Mouse (Mus musculus) CH12.LX (cell line): Measurements from ENCODE around the gene Cfap61. TPM values are rescaled to one million over a fixed set of nuclear protein-coding genes. Genes with fewer than 3 reads are reported as not detected.

Source experiments
- DNase-seq: peaks from one replicate; pipeline ENCODE4 v3.0.0-alpha.2; 2013; ENCODE audit errors: extremely low read depth
- H3K27ac ChIP-seq: 2 replicates; pipeline ENCODE4 v1.5.1; 2012; ENCODE audit warnings: low read depth, mild to moderate bottlenecking, control low read depth, moderate library complexity; ENCODE audit not compliant: insufficient read depth
- H3K27me3 ChIP-seq: replicated peaks from 2 replicates; pipeline ENCODE3; 2012; ENCODE audit warnings: inconsistent platforms
- H3K36me3 ChIP-seq, 2 experiments: replicated peaks in 1 of 2; 2 replicates each; pipeline versions ENCODE3 to v1.6.1; 2012; ENCODE audit warnings: inconsistent platforms in 1 of 2, low read length in 1 of 2, mild to moderate bottlenecking in 1 of 2, mixed read lengths in 1 of 2, moderate library complexity in 1 of 2; ENCODE audit not compliant: control insufficient read depth in 1 of 2, insufficient read depth in 1 of 2
- H3K4me1 ChIP-seq, 2 experiments: 2 replicates each; pipeline ENCODE4 v1.6.1; 2012; ENCODE audit warnings: inconsistent platforms in 1 of 2, moderate library complexity in 1 of 2; ENCODE audit not compliant: insufficient read depth in 2 of 2, control insufficient read depth in 1 of 2
- H3K4me2 ChIP-seq: 2 replicates; pipeline ENCODE4 v1.6.1; 2012; ENCODE audit warnings: low read depth, mild to moderate bottlenecking, control low read depth; ENCODE audit not compliant: poor library complexity, insufficient read depth, severe bottlenecking
- H3K4me3 ChIP-seq, 3 experiments: fragments of 150-350 bp in 1 of 3; sonication (generic) in 1 of 3; replicated peaks in 1 of 3; 2 replicates each; pipeline versions ENCODE3 to v1.5.1; 2011 to 2012; ENCODE audit warnings: low read depth in 2 of 3, low read length in 2 of 3, mild to moderate bottlenecking in 2 of 3, moderate library complexity in 2 of 3, control low read depth in 1 of 3, improper control_type of control experiment in 1 of 3, inconsistent platforms in 1 of 3, mixed read lengths in 1 of 3; ENCODE audit not compliant: poor library complexity in 1 of 3
- H3K79me2 ChIP-seq: replicated peaks from 2 replicates; pipeline ENCODE4 v1.6.1; 2012; ENCODE audit warnings: mild to moderate bottlenecking, moderate library complexity; ENCODE audit not compliant: control insufficient read depth, poor library complexity, insufficient read depth, severe bottlenecking; ENCODE audit errors: extremely low read depth
- H3K9ac ChIP-seq: 2 replicates; pipeline ENCODE4 v1.6.1; 2012; ENCODE audit warnings: low read depth, mild to moderate bottlenecking, control low read depth, moderate library complexity; ENCODE audit not compliant: insufficient read depth
- H3K9me3 ChIP-seq: replicated peaks from 2 replicates; pipeline ENCODE3; 2012; ENCODE audit warnings: low read length, inconsistent platforms, mixed read lengths
- BHLHE40 ChIP-seq: IDR thresholded peaks from 2 replicates; pipeline ENCODE4 v1.6.1; 2011; ENCODE audit warnings: mild to moderate bottlenecking, low read depth, low read length, improper control_type of control experiment
- CHD2 ChIP-seq: IDR thresholded peaks from 2 replicates; pipeline ENCODE4 v1.6.1; 2011; ENCODE audit warnings: low read length, improper control_type of control experiment
- CTCF ChIP-seq, 2 experiments: IDR thresholded peaks in 1 of 2; conservative IDR thresholded peaks in 1 of 2; 2 replicates each; pipeline ENCODE4 v1.5.1; 2011 to 2012; ENCODE audit warnings: low read depth in 2 of 2, low read length in 2 of 2, improper control_type of control experiment in 1 of 2, inconsistent platforms in 1 of 2, mild to moderate bottlenecking in 1 of 2, moderate library complexity in 1 of 2
- E2F4 ChIP-seq: IDR thresholded peaks from 2 replicates; pipeline ENCODE4 v1.6.1; 2011; ENCODE audit warnings: low read depth, low read length, improper control_type of control experiment; ENCODE audit not compliant: insufficient replicate concordance
- ELF1 ChIP-seq: IDR thresholded peaks from 2 replicates; pipeline ENCODE4 v1.6.1; 2014; ENCODE audit warnings: low read depth, mild to moderate bottlenecking, inconsistent platforms, low read length, improper control_type of control experiment
- EP300 ChIP-seq: IDR thresholded peaks from 2 replicates; pipeline ENCODE4 v1.6.1; 2011; ENCODE audit warnings: low read length, improper control_type of control experiment
- IRF4 ChIP-seq: IDR thresholded peaks from 2 replicates; pipeline ENCODE4 v1.6.1; 2014; ENCODE audit warnings: low read depth, mild to moderate bottlenecking, inconsistent platforms, low read length, improper control_type of control experiment
- JUND ChIP-seq: conservative IDR thresholded peaks from 2 replicates; pipeline ENCODE4 v1.6.1; 2011; ENCODE audit warnings: low read depth, low read length, improper control_type of control experiment
- KAT2A ChIP-seq: IDR thresholded peaks from 2 replicates; pipeline ENCODE4 v1.6.1; 2012; ENCODE audit warnings: low read length, improper control_type of control experiment, inconsistent platforms; ENCODE audit not compliant: insufficient replicate concordance
- MAX ChIP-seq: IDR thresholded peaks from 2 replicates; pipeline ENCODE4 v1.6.1; 2011; ENCODE audit warnings: low read length, improper control_type of control experiment
- MAZ ChIP-seq: IDR thresholded peaks from 2 replicates; pipeline ENCODE4 v1.6.1; 2012; ENCODE audit warnings: low read depth, mild to moderate bottlenecking, inconsistent platforms, low read length, improper control_type of control experiment, moderate library complexity
- MYC ChIP-seq: IDR thresholded peaks from 2 replicates; pipeline ENCODE4 v1.6.1; 2011; ENCODE audit warnings: low read depth, mild to moderate bottlenecking, improper control_type of control experiment, low read length
- NELFE ChIP-seq: IDR thresholded peaks from 2 replicates; pipeline ENCODE4 v1.6.1; 2011; ENCODE audit warnings: low read depth, low read length, improper control_type of control experiment
- NRF1 ChIP-seq: IDR thresholded peaks from 2 replicates; pipeline ENCODE4 v1.6.1; 2014; ENCODE audit warnings: low read depth, mild to moderate bottlenecking, inconsistent platforms, low read length, improper control_type of control experiment, moderate library complexity
- POLR2AphosphoS2 ChIP-seq: IDR thresholded peaks from 2 replicates; pipeline ENCODE4 v1.6.1; 2011; ENCODE audit warnings: low read depth, low read length, improper control_type of control experiment
- RAD21 ChIP-seq: IDR thresholded peaks from 2 replicates; pipeline ENCODE4 v1.6.1; 2011; ENCODE audit warnings: low read depth, mild to moderate bottlenecking, low read length, improper control_type of control experiment, moderate library complexity
- SIN3A ChIP-seq: IDR thresholded peaks from 2 replicates; pipeline ENCODE4 v1.6.1; 2012; ENCODE audit warnings: low read length, improper control_type of control experiment, inconsistent platforms
- SMC3 ChIP-seq: IDR thresholded peaks from 2 replicates; pipeline ENCODE4 v1.6.1; 2011; ENCODE audit warnings: low read depth, low read length, improper control_type of control experiment
- UBTF ChIP-seq: IDR thresholded peaks from 2 replicates; pipeline ENCODE4 v1.6.1; 2012; ENCODE audit warnings: low read depth, mild to moderate bottlenecking, inconsistent platforms, low read length, improper control_type of control experiment, moderate library complexity
- USF1 ChIP-seq: IDR thresholded peaks from 2 replicates; pipeline ENCODE4 v1.6.1; 2014; ENCODE audit warnings: low read depth, mild to moderate bottlenecking, inconsistent platforms, low read length, improper control_type of control experiment
- ZC3H11A ChIP-seq: IDR thresholded peaks from 2 replicates; pipeline ENCODE4 v1.6.1; 2012; ENCODE audit warnings: low read depth, mild to moderate bottlenecking, inconsistent platforms, low read length, improper control_type of control experiment
- ZMIZ1 ChIP-seq: IDR thresholded peaks from 2 replicates; pipeline ENCODE4 v1.6.1; 2012; ENCODE audit warnings: low read depth, mild to moderate bottlenecking, inconsistent platforms, low read length, improper control_type of control experiment
- dilution Hi-C: fragments of 300-500 bp; cut with MboI; formaldehyde crosslinking; loops from 2 replicates; pipeline ENCODE4 v1.14.3; 2020; ENCODE audit warnings: low sequenced_read_pairs; ENCODE audit not compliant: extremely low pct_unique_long_range_greater_than_20kb, extremely low pct_ligation_motif_present
- in situ Hi-C: fragments of 300-500 bp; cut with MboI; formaldehyde crosslinking; loops from 3 replicates; pipeline ENCODE4 v1.14.3; 2019; ENCODE audit warnings: low sequenced_read_pairs, low pct_ligation_motif_present, low pct_unique_long_range_greater_than_20kb, mixed read lengths
- polyA plus RNA-seq: library from polyadenylated mRNA; unstranded; fragments of >175 nt; gene quantifications from 2 replicates; pipeline ENCODE4 v1.2.1, GENCODE M21; 2012; ENCODE audit warnings: low read depth; ENCODE audit not compliant: insufficient read length
- total RNA-seq, 2 experiments: library from RNA; depleted of rRNA; stranded (reverse); fragments of 300-350 nt in 1 of 2; fragments of >200 nt in 1 of 2; gene quantifications; 2 replicates each; pipeline ENCODE4 v1.2.3; 2012 to 2014

Gene Cfap61
- total and polyA plus RNA-seq, 3 experiments = 0.34 TPM; not detected in 2

DNA sequence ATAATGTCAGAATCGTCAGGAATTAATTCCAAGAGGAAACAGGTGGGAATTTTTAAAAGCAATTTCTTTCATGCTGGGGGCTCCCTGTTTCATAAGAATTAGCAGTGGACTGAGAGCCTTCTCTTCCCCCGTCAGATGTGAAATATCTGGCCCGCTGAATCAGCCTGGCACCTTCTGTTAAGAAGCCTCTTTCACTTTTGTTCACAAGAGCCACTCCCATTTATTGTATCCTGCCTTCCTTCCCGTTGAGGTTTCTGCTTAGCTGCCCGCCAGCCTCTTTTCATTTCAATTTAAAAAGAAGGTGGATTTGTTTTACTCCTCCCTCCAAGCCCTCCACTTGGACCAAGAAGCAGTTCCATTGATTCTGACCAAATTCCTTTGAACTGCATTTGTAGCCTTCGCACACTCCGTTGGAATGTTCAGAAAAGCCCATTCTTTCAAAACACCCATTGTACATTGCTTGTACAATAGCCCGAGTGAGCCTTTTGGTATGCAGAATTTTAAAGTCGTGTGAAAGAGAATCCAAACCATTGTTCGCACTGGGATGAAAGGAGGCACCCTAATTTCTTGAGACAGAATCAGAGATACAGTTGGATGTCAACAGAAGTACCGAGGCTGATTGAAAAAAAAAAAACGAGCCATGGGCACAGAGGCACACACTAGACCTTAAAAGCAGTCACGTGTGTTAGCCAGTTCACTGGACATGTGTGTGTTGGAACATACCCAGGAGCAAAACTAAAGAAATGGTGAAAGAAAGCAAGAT lies 127.9 kb downstream of the Cfap61 start:
- Histone ChIP-seq H3K4me1 (peaks cover 2% of the 10 kb centered on the region in 2 experiments; a peak in 1 of 4 replicates), H3K4me3 (no peak overlapping the region)
- in situ Hi-C loops = no loop called here

GRCm38 (mm10) chr2:146063093-146064074 lies 128.8 kb downstream of the Cfap61 start:
- in situ Hi-C loops = no loop called here
- H3K79me2 ChIP-seq = no peaks in the 10 kb centered on the region
- no peak overlapping the region for H3K27ac ChIP-seq
- TF ChIP-seq NELFE = no peak
- no peak for TF ChIP-seq BHLHE40
- TF ChIP-seq NRF1 = no peak
- TF ChIP-seq KAT2A = no peak
- TF ChIP-seq IRF4 = no peak
- TF ChIP-seq RAD21 = no peak
- no peak for TF ChIP-seq EP300
- TF ChIP-seq JUND = no peak
- no peak for TF ChIP-seq UBTF
- TF ChIP-seq MAX = no peak
- no peak for TF ChIP-seq MYC
- no peak for TF ChIP-seq POLR2AphosphoS2
- no peak for TF ChIP-seq MAZ
- TF ChIP-seq ZC3H11A = no peak
- no peak for TF ChIP-seq USF1
- no peak for TF ChIP-seq CTCF (conservative IDR thresholded peaks at IDR 0.05 in 1 of 2, IDR thresholded peaks at IDR 0.05 in 1 of 2; ENCODE audit: low read depth in 2 of 2, low read length in 2 of 2)
- no peak for TF ChIP-seq CHD2
- TF ChIP-seq, all 38 proteins: peak for 0
- dilution Hi-C loops = no loop called here
- no peaks in the 10 kb centered on the region for H3K36me3 ChIP-seq
- no peak for DNase-seq
- no peak overlapping the region for H3K9ac ChIP-seq
- H3K9me3 ChIP-seq = no peaks in the 10 kb centered on the region
- no peak overlapping the region for H3K4me2 ChIP-seq
- H3K27me3 ChIP-seq = no peaks in the 10 kb centered on the region
- peaks cover 2 to 3% of the 10 kb centered on the region in 2 experiments; a peak in 1 of 4 replicates for H3K4me1 ChIP-seq
- no peak overlapping the region for H3K4me3 ChIP-seq

More for the DNA sequence above, 127.9 kb downstream of the Cfap61 start:
- no peaks in the 10 kb centered on the region for H3K27me3 ChIP-seq
- no peak overlapping the region for H3K9ac ChIP-seq
- H3K27ac ChIP-seq = no peak overlapping the region
- dilution Hi-C loops = no loop called here
- peak overlapping the region; percentile 59 for H3K4me2 ChIP-seq
- TF ChIP-seq E2F4 (no peak), USF1 (no peak), NRF1 (no peak), CTCF (conservative IDR thresholded peaks at IDR 0.05 in 1 of 2, IDR thresholded peaks at IDR 0.05 in 1 of 2; ENCODE audit: low read depth in 2 of 2, low read length in 2 of 2) (no peak), IRF4 (no peak), ZMIZ1 (no peak), SMC3 (no peak), SIN3A (no peak), POLR2AphosphoS2 (no peak), ZC3H11A (no peak), ELF1 (no peak)
- H3K79me2 ChIP-seq = no peaks in the 10 kb centered on the region
- no peak for DNase-seq
- no peaks in the 10 kb centered on the region for H3K36me3 ChIP-seq
- no peaks in the 10 kb centered on the region for H3K9me3 ChIP-seq
